Mouse (Mus musculus): ENCODE measurements around the gene Creb1. TPM values are rescaled to one million over a fixed set of nuclear protein-coding genes. Genes with fewer than 3 reads are reported as not detected.
"Not testable (repeated sequence)": the region's sequence is repeated elsewhere in the genome, so short reads cannot be mapped to it uniquely, and the experiment has no call there.

Creb1 gene
- polyA plus RNA-seq, 1 experiment from 2014 or later, result 36.5 TPM

- WGBS, result 72% methylated on average over 5 of the region's 5 CpGs
- Histone ChIP-seq H3K4me2 (replicated peaks; ENCODE audit: low read depth, low read length) (no peak overlapping the region), H3K4me1 (ENCODE audit: insufficient read depth, low read length) (no peaks in the 10 kb centered on the region), H3K36me3 (ENCODE audit: insufficient read depth, low read length) (no peaks in the 10 kb centered on the region), H3K27ac (ENCODE audit: low read length) (no peak overlapping the region), H3K4me3 (ENCODE audit: low read length) (no peak overlapping the region), H3K27me3 (ENCODE audit: insufficient read depth, low read length) (no peaks in the 10 kb centered on the region), H3K9me3 (ENCODE audit: low read length) (no peaks in the 10 kb centered on the region), H3K9ac (replicated peaks; ENCODE audit: low read length) (no peak overlapping the region)
- ATAC-seq (ENCODE audit: low FRiP score, low TSS enrichment), result no peak
Observed at GRCm38 (mm10) chr1:64631526-64631925, 99.1 kb downstream of the Creb1 start.

GRCm38 (mm10) chr1:64633237-64633636, 100.8 kb downstream of the Creb1 start:
- Histone ChIP-seq H3K4me3 (ENCODE audit: low read length) (no peak overlapping the region), H3K9me3 (ENCODE audit: low read length) (no peaks in the 10 kb centered on the region), H3K9ac (replicated peaks; ENCODE audit: low read length) (no peak overlapping the region), H3K36me3 (ENCODE audit: insufficient read depth, low read length) (no peaks in the 10 kb centered on the region), H3K4me1 (ENCODE audit: insufficient read depth, low read length) (no peaks in the 10 kb centered on the region), H3K27me3 (ENCODE audit: insufficient read depth, low read length) (no peaks in the 10 kb centered on the region), H3K27ac (ENCODE audit: low read length) (no peak overlapping the region), H3K4me2 (replicated peaks; ENCODE audit: low read depth, low read length) (no peak overlapping the region)
- no peak for ATAC-seq (ENCODE audit: low FRiP score, low TSS enrichment)
- 87% methylated on average over 3 of the region's 3 CpGs for WGBS

- 40% methylated on average over 2 of the region's 2 CpGs for WGBS
- no peak overlapping the region for H3K9ac ChIP-seq (replicated peaks; ENCODE audit: low read length)
- H3K4me1 ChIP-seq (ENCODE audit: insufficient read depth, low read length), result no peaks in the 10 kb centered on the region
- H3K4me3 ChIP-seq (ENCODE audit: low read length), result no peak overlapping the region
- ATAC-seq (ENCODE audit: low FRiP score, low TSS enrichment), result no peak
- H3K27ac ChIP-seq (ENCODE audit: low read length), result no peak overlapping the region
- no peaks in the 10 kb centered on the region for H3K9me3 ChIP-seq (ENCODE audit: low read length)
- no peak overlapping the region for H3K4me2 ChIP-seq (replicated peaks; ENCODE audit: low read depth, low read length)
- no peaks in the 10 kb centered on the region for H3K27me3 ChIP-seq (ENCODE audit: insufficient read depth, low read length)
- H3K36me3 ChIP-seq (ENCODE audit: insufficient read depth, low read length), result no peaks in the 10 kb centered on the region
Observed at GRCm38 (mm10) chr1:64635624-64636023, 103.2 kb downstream of the Creb1 start.

GRCm38 (mm10) chr1:64639279-64639678, 106.8 kb downstream of the Creb1 start:
- WGBS, result 87% methylated on average over 6 of the region's 6 CpGs
- H3K27ac ChIP-seq (ENCODE audit: low read length), result no peak overlapping the region
- ATAC-seq (ENCODE audit: low FRiP score, low TSS enrichment), result no peak
- no peak overlapping the region for H3K9ac ChIP-seq (replicated peaks; ENCODE audit: low read length)
- no peaks in the 10 kb centered on the region for H3K36me3 ChIP-seq (ENCODE audit: insufficient read depth, low read length)
- no peaks in the 10 kb centered on the region for H3K27me3 ChIP-seq (ENCODE audit: insufficient read depth, low read length)
- H3K4me1 ChIP-seq (ENCODE audit: insufficient read depth, low read length), result no peaks in the 10 kb centered on the region
- no peak overlapping the region for H3K4me3 ChIP-seq (ENCODE audit: low read length)
- no peaks in the 10 kb centered on the region for H3K9me3 ChIP-seq (ENCODE audit: low read length)
- no peak overlapping the region for H3K4me2 ChIP-seq (replicated peaks; ENCODE audit: low read depth, low read length)

- Histone ChIP-seq H3K27me3 (ENCODE audit: insufficient read depth, low read length) (no peaks in the 10 kb centered on the region), H3K36me3 (ENCODE audit: insufficient read depth, low read length) (no peaks in the 10 kb centered on the region), H3K4me3 (ENCODE audit: low read length) (no peak overlapping the region), H3K4me1 (ENCODE audit: insufficient read depth, low read length) (no peaks in the 10 kb centered on the region), H3K4me2 (replicated peaks; ENCODE audit: low read depth, low read length) (no peak overlapping the region), H3K9ac (replicated peaks; ENCODE audit: low read length) (no peak overlapping the region), H3K27ac (ENCODE audit: low read length) (no peak overlapping the region), H3K9me3 (ENCODE audit: low read length) (no peaks in the 10 kb centered on the region)
- 88% methylated on average over 6 of the region's 6 CpGs for WGBS
- ATAC-seq (ENCODE audit: low FRiP score, low TSS enrichment), result no peak
Observed at GRCm38 (mm10) chr1:64641069-64641468, 108.6 kb downstream of the Creb1 start.

GRCm38 (mm10) chr1:64642541-64642940, 110.1 kb downstream of the Creb1 start:
- not testable (repeated sequence) for H3K4me3 ChIP-seq (ENCODE audit: low read length); ATAC-seq (ENCODE audit: low FRiP score, low TSS enrichment); H3K27ac ChIP-seq (ENCODE audit: low read length); H3K27me3 ChIP-seq (ENCODE audit: insufficient read depth, low read length); H3K4me1 ChIP-seq (ENCODE audit: insufficient read depth, low read length); H3K36me3 ChIP-seq (ENCODE audit: insufficient read depth, low read length); H3K4me2 ChIP-seq (replicated peaks; ENCODE audit: low read depth, low read length); H3K9ac ChIP-seq (replicated peaks; ENCODE audit: low read length); H3K9me3 ChIP-seq (ENCODE audit: low read length)
- WGBS, result 96% methylated on average over 8 of the region's 8 CpGs

- WGBS, result 97% methylated on average over 3 of the region's 3 CpGs
- ATAC-seq (ENCODE audit: low FRiP score, low TSS enrichment), result no peak
- no peaks in the 10 kb centered on the region for H3K27me3 ChIP-seq (ENCODE audit: insufficient read depth, low read length)
Observed at GRCm38 (mm10) chr1:64644513-64644912, 112.1 kb downstream of the Creb1 start.

GRCm38 (mm10) chr1:64649362-64650124, 117.1 kb downstream of the Creb1 start:
- Histone ChIP-seq H3K27me3 (ENCODE audit: insufficient read depth, low read length) (no peaks in the 10 kb centered on the region), H3K4me2 (replicated peaks; ENCODE audit: low read depth, low read length) (no peak overlapping the region), H3K9ac (replicated peaks; ENCODE audit: low read length) (no peak overlapping the region), H3K27ac (ENCODE audit: low read length) (no peak overlapping the region), H3K4me1 (ENCODE audit: insufficient read depth, low read length) (no peaks in the 10 kb centered on the region), H3K36me3 (ENCODE audit: insufficient read depth, low read length) (no peaks in the 10 kb centered on the region), H3K4me3 (ENCODE audit: low read length) (no peak overlapping the region), H3K9me3 (ENCODE audit: low read length) (no peaks in the 10 kb centered on the region)
- no peak for ATAC-seq (ENCODE audit: low FRiP score, low TSS enrichment)
- 71% methylated on average over 11 of the region's 11 CpGs for WGBS

More at GRCm38 (mm10) chr1:64644513-64644912, 112.1 kb downstream of the Creb1 start:
- Histone ChIP-seq H3K4me2 (replicated peaks; ENCODE audit: low read depth, low read length) (no peak overlapping the region), H3K9ac (replicated peaks; ENCODE audit: low read length) (no peak overlapping the region), H3K4me3 (ENCODE audit: low read length) (no peak overlapping the region), H3K36me3 (ENCODE audit: insufficient read depth, low read length) (no peaks in the 10 kb centered on the region), H3K27ac (ENCODE audit: low read length) (no peak overlapping the region), H3K4me1 (ENCODE audit: insufficient read depth, low read length) (no peaks in the 10 kb centered on the region), H3K9me3 (ENCODE audit: low read length) (no peaks in the 10 kb centered on the region)

GRCm38 (mm10) chr1:64653701-64654100, 121.3 kb downstream of the Creb1 start:
- Histone ChIP-seq H3K9ac (replicated peaks; ENCODE audit: low read length) (no peak overlapping the region), H3K27me3 (ENCODE audit: insufficient read depth, low read length) (no peaks in the 10 kb centered on the region), H3K27ac (ENCODE audit: low read length) (no peak overlapping the region), H3K4me1 (ENCODE audit: insufficient read depth, low read length) (no peaks in the 10 kb centered on the region), H3K36me3 (ENCODE audit: insufficient read depth, low read length) (no peaks in the 10 kb centered on the region), H3K4me3 (ENCODE audit: low read length) (no peak overlapping the region), H3K9me3 (ENCODE audit: low read length) (no peaks in the 10 kb centered on the region), H3K4me2 (replicated peaks; ENCODE audit: low read depth, low read length) (no peak overlapping the region)
- no peak for ATAC-seq (ENCODE audit: low FRiP score, low TSS enrichment)
- WGBS, result 88% methylated on average over 6 of the region's 6 CpGs
